Mouse (Mus musculus) liver, embryonic 15.5 days (tissue): ENCODE measurements around the gene Krcc1. TPM values are rescaled to one million over a fixed set of nuclear protein-coding genes. Genes with fewer than 3 reads are reported as not detected.
"Not testable (repeated sequence)": the region's sequence is repeated elsewhere in the genome, so short reads cannot be mapped to it uniquely, and the experiment has no call there.

Experiments
- ATAC-seq: fragments of 200-750 bp; cut with Nextera tagmentation; 2 replicates; pipeline ENCODE4 v1.8.0; 2017; ENCODE audit warnings: moderate number of reproducible peaks, mild to moderate bottlenecking, moderate library complexity; ENCODE audit not compliant: insufficient read depth
- H3K27ac ChIP-seq: fragments of 300-500 bp; sonication (generic); replicated peaks from 2 replicates; pipeline ENCODE4 v1.5.1; 2015; ENCODE audit warnings: mild to moderate bottlenecking, inconsistent platforms
- H3K27me3 ChIP-seq: fragments of 300-500 bp; sonication (generic); 2 replicates; pipeline ENCODE4 v1.6.1; 2015; ENCODE audit warnings: mild to moderate bottlenecking, inconsistent platforms
- H3K36me3 ChIP-seq: fragments of 300-500 bp; sonication (generic); replicated peaks from 2 replicates; pipeline ENCODE4 v1.6.1; 2015; ENCODE audit warnings: moderate library complexity, mild to moderate bottlenecking, inconsistent platforms
- H3K4me1 ChIP-seq: fragments of 300-500 bp; sonication (generic); replicated peaks from 2 replicates; pipeline ENCODE4 v1.6.1; 2015; ENCODE audit warnings: inconsistent platforms
- H3K4me2 ChIP-seq: fragments of 300-500 bp; sonication (generic); 2 replicates; pipeline ENCODE4 v1.6.1; 2015; ENCODE audit warnings: moderate library complexity, mild to moderate bottlenecking, inconsistent platforms
- H3K4me3 ChIP-seq: fragments of 300-500 bp; sonication (generic); replicated peaks from 2 replicates; pipeline ENCODE4 v1.5.1; 2015; ENCODE audit warnings: mild to moderate bottlenecking, inconsistent platforms
- H3K9ac ChIP-seq: fragments of 300-500 bp; sonication (generic); 2 replicates; pipeline ENCODE4 v1.6.1; 2015; ENCODE audit warnings: moderate library complexity, mild to moderate bottlenecking, inconsistent platforms
- H3K9me3 ChIP-seq: fragments of 300-500 bp; sonication (generic); replicated peaks from 2 replicates; pipeline ENCODE4 v1.6.1; 2016; ENCODE audit warnings: inconsistent platforms
- WGBS: fragments of 180-500 bp; shearing (Covaris S2); methylation state at CpG from one replicate; pipeline ENCODE4 v1.1.7; 2015; ENCODE audit warnings: mixed read lengths; ENCODE audit not compliant: insufficient replicate concordance; 5-methylcytosine and 5-hydroxymethylcytosine counted together
- polyA plus RNA-seq: library from polyadenylated mRNA; unstranded; fragments of >200 nt; fragmentation: Nextera tagmentation; extraction: Ambion mirVana; gene quantifications from 2 replicates; pipeline ENCODE4 v1.2.1, GENCODE M21; 2015

The Krcc1 gene
- polyA plus RNA-seq, 1 experiment from 2014 or later: 21.5 TPM

DNA sequence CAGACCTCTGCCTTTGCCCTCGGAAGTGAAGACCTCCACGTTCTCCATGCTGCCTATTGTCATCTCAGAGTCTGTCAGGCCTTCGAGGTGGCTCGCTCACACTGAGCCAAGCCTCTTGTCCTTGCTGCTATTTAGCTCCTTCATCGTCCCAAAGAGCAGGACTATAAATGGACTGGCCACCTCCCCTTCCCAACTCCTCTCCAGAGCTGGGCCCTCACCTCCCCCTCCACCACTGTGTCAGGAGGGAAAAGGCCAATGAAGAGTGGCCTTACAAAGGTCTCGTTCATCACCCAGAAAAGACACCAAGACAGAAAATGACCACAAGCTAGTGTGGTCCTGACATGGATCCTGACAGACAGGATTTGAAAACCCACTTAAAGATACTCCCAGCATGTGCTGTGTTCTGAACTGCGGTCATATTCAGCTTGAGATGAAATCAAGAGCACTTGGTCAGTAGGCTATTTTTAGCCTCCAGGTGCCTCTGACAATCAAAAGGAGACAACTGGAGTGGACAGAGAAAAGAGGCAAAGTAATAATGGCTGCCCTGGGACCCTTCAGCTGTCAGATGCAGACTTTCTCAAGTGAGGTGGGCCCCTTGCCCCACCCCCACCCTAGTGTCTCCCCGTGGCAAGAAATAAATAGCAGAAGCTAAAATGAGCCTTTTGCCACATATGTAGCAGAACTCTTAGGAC, 9.2 kb upstream of the Krcc1 start:
- no peak overlapping the region for H3K27ac ChIP-seq
- no peak overlapping the region for H3K4me2 ChIP-seq
- no peak overlapping the region for H3K9ac ChIP-seq
- H3K27me3 ChIP-seq: no peaks in the 10 kb centered on the region
- ATAC-seq: no peak
- no peaks in the 10 kb centered on the region for H3K9me3 ChIP-seq
- WGBS: 57% methylated on average over 8 of the region's 8 CpGs
- peaks cover 11% of the 10 kb centered on the region for H3K4me1 ChIP-seq
- no peaks in the 10 kb centered on the region for H3K36me3 ChIP-seq
- no peak overlapping the region for H3K4me3 ChIP-seq

DNA sequence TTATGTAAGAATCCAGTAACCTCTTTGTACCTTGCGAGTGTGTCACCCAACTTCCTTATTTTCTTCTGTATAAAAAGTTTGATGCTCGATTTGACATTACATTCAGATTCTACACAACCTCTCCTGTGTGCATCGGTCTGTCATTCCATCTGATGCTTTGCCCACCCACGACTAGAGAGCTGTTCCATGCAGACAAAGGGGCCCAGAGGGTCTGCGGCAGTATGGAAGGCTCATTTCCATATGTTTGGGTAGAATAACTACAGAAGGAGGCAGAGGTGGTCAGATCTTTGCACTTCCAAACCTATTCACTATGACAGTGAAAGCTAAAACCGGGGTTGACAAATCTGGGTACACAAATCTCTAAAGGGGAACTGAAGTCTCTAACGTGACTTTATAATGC, 3.9 kb upstream of the Krcc1 start:
- 58% methylated on average over 7 of the region's 7 CpGs for WGBS
- not testable (repeated sequence) for H3K4me3 ChIP-seq, H3K9me3 ChIP-seq, H3K4me2 ChIP-seq, H3K9ac ChIP-seq, H3K27me3 ChIP-seq, H3K27ac ChIP-seq, ATAC-seq, H3K36me3 ChIP-seq
- H3K4me1 ChIP-seq: peaks cover 21% of the 10 kb centered on the region

DNA sequence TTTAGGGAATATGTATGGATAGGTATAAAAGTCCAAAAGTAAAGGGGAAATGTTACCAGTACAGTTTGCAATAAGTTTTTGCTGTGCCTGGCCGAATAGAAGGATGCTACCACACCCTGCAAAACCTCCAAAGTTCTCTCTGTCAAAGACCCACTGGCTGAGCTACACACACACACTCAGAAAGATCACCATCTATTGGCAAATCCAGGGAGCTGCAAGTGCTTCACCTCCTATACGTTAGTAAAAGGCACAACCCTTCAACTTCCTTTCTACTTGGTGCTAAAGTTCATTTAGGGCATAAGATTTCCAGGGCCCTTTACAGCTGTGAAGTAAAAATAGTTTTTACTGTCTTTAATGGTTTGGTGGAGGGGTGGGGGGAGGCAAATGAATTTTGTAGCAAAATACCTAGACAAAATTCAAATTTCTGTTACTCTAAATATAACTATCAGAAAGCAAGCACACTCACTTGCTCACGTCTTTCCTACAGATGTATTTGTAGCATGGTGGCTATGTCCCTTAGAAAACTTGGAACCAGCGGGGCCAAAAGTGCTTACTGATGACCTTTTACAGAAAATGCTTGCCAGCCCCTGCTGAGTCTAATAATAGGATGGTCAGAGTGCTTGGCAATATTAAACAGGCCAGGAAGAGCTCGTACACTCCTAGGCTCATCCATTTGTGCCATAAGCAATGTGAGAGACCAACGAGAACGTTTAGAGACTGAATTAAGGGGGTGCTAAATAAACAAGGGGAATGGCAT, 2.4 kb upstream of the Krcc1 start:
- no peak for ATAC-seq
- Histone ChIP-seq H3K36me3 (no peaks in the 10 kb centered on the region), H3K4me1 (peaks cover 30% of the 10 kb centered on the region), H3K4me2 (no peak overlapping the region), H3K9me3 (no peaks in the 10 kb centered on the region), H3K27me3 (no peaks in the 10 kb centered on the region), H3K9ac (no peak overlapping the region), H3K27ac (no peak overlapping the region), H3K4me3 (no peak overlapping the region)
- WGBS: 49% methylated on average over 7 of the region's 7 CpGs

DNA sequence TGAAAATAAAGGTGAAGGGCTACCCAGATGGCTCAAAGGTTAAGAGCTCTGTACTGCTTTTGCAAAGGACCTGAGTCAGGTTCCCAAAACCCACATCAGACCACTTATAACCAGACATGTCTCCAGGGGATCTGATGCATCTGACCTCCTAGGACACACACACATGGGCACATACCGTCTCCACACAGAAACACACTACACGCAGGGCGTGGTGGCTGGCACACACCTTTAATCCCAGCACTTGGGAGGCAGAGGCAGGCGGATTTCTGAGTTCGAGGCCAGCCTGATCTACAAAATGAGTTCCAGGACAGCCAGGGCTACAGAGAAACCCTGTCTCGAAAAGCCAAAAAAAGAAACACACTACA, 1.8 kb upstream of the Krcc1 start:
- peaks cover 30% of the 10 kb centered on the region for H3K4me1 ChIP-seq
- not testable (repeated sequence) for H3K9me3 ChIP-seq, ATAC-seq, H3K27ac ChIP-seq, H3K4me2 ChIP-seq, H3K4me3 ChIP-seq, H3K36me3 ChIP-seq, H3K9ac ChIP-seq, H3K27me3 ChIP-seq
- WGBS: 85% methylated on average over 6 of the region's 6 CpGs

DNA sequence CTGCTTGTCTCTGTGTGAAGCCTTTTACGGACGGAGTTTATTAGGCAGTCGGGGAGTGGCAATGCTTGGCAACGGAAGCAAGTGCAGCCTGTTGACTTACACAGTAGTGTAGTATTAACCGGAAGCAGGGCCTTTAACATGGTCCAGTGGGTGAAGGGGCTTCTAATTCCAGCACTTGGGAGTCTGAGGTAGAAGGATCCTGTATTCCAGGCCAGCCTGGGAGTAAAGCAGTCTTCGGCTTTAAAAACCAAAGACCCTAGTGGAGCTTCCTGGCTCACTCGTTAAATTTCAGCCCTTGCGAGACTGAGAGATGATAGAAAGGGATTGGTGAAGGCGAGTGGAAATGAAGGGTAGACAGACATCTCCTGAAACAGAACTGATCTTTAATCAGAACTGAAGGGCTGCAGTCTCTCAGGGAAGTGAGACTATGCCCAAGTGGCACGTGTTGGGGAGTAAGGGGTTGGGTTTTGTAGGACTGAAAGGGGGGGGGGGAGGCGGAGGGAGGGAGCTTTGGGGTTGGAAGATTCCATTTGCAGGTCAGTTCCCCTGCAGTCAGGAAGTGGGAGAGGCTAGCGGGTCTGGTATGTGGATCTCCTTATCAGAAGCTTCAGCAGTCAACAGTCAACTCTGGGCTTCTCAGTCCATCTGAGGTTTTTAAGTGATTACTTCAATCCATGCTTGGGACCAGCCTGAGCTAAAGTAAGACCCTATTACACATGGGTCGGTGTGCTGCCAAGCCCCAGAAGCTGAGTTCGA, 998 bp upstream of the Krcc1 start:
- WGBS: 13% methylated on average over 14 of the region's 14 CpGs
- Histone ChIP-seq H3K36me3 (no peaks in the 10 kb centered on the region), H3K9ac (peak overlapping the region; percentile 46), H3K27ac (peak overlapping the region; percentile 92), H3K9me3 (no peaks in the 10 kb centered on the region), H3K4me3 (peak overlapping the region; percentile 89), H3K27me3 (no peaks in the 10 kb centered on the region), H3K4me1 (peaks cover 30% of the 10 kb centered on the region), H3K4me2 (peak overlapping the region; percentile 90)
- peak; percentile 44 for ATAC-seq

DNA sequence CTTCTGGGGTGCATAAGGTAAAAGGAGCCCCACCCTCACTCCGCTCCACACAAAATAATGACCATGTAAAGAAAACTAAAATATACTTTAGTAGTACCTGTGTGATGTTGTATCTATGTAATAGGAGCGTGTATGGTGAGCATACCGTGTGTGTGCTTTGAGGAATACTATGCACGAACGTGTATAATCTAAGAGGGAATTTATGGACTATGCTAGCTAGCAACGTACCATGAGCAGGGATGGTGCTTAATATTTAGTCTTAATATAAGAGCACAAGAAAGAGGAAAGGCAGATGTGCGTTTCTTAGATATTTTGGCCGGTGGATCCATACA, 454 bp upstream of the Krcc1 start:
- ATAC-seq: peak; percentile 5; the same call in 1 of the 2 replicates
- Histone ChIP-seq H3K27me3 (no peaks in the 10 kb centered on the region), H3K4me1 (peaks cover 30% of the 10 kb centered on the region), H3K4me2 (peak overlapping the region; percentile 90), H3K9me3 (no peaks in the 10 kb centered on the region), H3K36me3 (no peaks in the 10 kb centered on the region), H3K9ac (peak overlapping the region; percentile 46), H3K4me3 (peak overlapping the region; percentile 89), H3K27ac (peak overlapping the region; percentile 92)
- under 1% methylated on average over 8 of the region's 8 CpGs for WGBS

DNA sequence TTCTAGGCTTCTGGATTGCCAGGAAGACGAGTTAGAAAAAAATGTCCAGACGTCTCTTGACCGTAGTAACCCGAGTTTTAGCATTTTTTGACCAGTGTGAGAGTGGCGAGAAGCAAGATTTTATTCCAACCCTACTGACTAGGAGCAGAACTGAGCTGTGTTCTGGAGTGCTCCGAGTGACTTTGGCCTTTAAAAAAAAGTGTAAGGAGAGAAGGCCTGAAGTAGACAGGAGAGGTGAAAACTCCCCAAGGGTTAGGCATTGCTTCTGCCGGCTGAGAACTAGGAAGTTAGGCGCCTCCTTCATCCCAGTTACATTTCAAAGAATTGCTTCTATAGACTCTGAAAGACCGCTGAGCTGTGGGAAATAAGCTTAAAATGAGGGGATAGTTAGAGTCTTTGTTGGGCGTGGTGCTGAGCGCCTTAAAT, 852 bp downstream of the Krcc1 start:
- Histone ChIP-seq H3K4me2 (peak overlapping the region; percentile 90), H3K36me3 (no peaks in the 10 kb centered on the region), H3K4me1 (peaks cover 30% of the 10 kb centered on the region), H3K9me3 (no peaks in the 10 kb centered on the region), H3K27ac (peak overlapping the region; percentile 92), H3K9ac (peak overlapping the region; percentile 98), H3K4me3 (peak overlapping the region; percentile 89), H3K27me3 (no peaks in the 10 kb centered on the region)
- under 1% methylated on average over 11 of the region's 11 CpGs for WGBS
- ATAC-seq: no peak

DNA sequence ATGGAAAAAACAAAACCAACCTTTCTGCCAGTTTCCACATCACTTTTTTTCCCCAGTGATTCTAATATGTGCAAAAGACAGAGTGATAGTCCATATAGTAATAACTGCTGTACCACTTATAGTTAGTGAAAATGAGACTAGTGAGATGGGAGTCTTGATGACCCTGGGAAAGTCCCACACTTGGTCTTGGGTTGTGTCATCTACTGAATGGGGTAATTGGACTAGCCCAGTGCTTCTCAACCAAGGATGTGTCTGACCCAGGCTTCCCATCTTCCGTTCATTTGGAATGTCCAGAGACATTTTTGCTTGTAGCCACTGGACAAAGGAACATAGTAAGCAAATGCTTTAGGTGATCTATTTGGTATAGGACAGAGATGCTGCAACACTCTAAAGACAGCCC, 2.2 kb downstream of the Krcc1 start:
- Histone ChIP-seq H3K9me3 (no peaks in the 10 kb centered on the region), H3K4me2 (no peak overlapping the region), H3K27ac (no peak overlapping the region), H3K27me3 (no peaks in the 10 kb centered on the region), H3K4me1 (peaks cover 30% of the 10 kb centered on the region), H3K4me3 (no peak overlapping the region), H3K36me3 (no peaks in the 10 kb centered on the region), H3K9ac (no peak overlapping the region)
- ATAC-seq: no peak
- WGBS: 89% methylated on average over 1 of the region's 1 CpGs

DNA sequence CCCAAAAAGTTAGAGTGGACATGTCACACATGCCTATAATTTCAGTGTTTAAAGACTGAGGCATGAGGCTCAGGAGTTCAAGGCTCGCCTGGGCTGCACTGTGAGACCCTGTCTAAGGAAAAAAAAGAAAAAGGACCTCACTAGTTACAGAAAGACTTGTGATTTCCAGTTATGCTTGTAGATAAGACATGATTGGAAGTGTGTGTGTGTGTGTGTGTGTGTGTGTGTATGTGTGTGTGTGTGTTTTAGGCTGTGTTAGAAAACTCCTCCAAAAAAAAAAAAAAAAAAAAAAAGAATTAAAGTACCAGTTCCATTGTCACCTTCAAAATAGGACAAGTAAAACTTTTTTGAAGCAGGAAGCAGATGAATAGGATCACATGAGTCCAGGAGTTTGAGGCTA, 3.1 kb downstream of the Krcc1 start:
- Histone ChIP-seq H3K27me3 (no peaks in the 10 kb centered on the region), H3K9me3 (no peaks in the 10 kb centered on the region), H3K36me3 (no peaks in the 10 kb centered on the region), H3K4me3 (no peak overlapping the region), H3K4me1 (peaks cover 26% of the 10 kb centered on the region), H3K27ac (no peak overlapping the region), H3K4me2 (no peak overlapping the region), H3K9ac (no peak overlapping the region)
- no peak for ATAC-seq
- 51% methylated on average over 1 of the region's 1 CpGs for WGBS

DNA sequence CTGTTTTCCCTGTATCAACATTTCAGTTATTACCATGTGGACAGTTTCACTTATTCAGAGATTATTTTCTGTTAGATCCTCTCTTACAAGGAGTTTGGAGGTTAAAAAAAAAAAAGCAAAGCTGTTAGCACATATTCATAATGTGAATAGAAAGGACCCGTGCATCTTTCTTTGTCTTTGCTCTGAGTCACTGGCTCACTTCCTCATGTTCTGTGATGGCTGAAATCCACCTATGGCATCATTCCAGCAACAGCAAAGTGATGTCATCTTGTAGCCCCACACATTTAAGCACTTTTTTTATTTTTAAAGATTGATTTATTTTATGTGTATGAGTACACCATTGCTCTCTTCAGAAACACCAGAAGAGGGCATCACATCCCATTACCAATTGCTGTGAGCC, 7.9 kb downstream of the Krcc1 start:
- ATAC-seq: no peak
- Histone ChIP-seq H3K9ac (no peak overlapping the region), H3K4me3 (no peak overlapping the region), H3K4me2 (no peak overlapping the region), H3K9me3 (no peaks in the 10 kb centered on the region), H3K4me1 (no peaks in the 10 kb centered on the region), H3K27ac (no peak overlapping the region), H3K27me3 (no peaks in the 10 kb centered on the region), H3K36me3 (peaks cover 6% of the 10 kb centered on the region)
- 60% methylated on average over 1 of the region's 1 CpGs for WGBS

DNA sequence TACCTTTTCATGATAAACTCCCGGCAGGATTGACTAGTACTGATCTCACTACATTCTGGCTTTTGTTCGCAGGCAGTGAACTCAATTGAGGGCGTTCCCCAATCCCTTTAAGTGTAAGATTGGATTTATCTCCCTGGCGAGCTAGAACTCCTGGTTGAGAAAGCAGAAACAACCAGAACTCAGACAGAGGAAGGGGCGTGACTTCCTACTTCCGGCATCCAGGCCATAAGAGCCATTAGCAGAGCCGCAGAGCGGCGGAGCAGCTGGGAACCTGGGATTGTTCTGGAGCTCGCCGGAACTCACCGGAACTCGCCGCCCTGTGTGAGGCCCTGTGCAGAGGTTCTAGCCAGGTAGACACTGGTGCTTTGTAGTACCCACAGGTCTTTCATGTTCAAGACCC, 22.0 kb downstream of the Krcc1 start:
- Histone ChIP-seq H3K9me3 (no peaks in the 10 kb centered on the region), H3K36me3 (no peaks in the 10 kb centered on the region), H3K27me3 (no peaks in the 10 kb centered on the region), H3K9ac (no peak overlapping the region), H3K4me1 (no peaks in the 10 kb centered on the region), H3K4me3 (no peak overlapping the region), H3K27ac (no peak overlapping the region), H3K4me2 (no peak overlapping the region)
- no peak for ATAC-seq
- WGBS: 62% methylated on average over 14 of the region's 14 CpGs
